Mouse (Mus musculus) cerebellum, adult 11 months (tissue): ENCODE results near the gene Serbp1.
A peak's percentile ranks its signal among the peaks of the same experiment; 100 is the strongest.
"Not testable (repeated sequence)": the region's sequence is repeated elsewhere in the genome, so short reads cannot be mapped to it uniquely, and the experiment has no call there.

Experiments used
- DNase-seq: peaks from one replicate; pipeline ENCODE4 v3.0.0; 2022

The Serbp1 gene

DNA sequence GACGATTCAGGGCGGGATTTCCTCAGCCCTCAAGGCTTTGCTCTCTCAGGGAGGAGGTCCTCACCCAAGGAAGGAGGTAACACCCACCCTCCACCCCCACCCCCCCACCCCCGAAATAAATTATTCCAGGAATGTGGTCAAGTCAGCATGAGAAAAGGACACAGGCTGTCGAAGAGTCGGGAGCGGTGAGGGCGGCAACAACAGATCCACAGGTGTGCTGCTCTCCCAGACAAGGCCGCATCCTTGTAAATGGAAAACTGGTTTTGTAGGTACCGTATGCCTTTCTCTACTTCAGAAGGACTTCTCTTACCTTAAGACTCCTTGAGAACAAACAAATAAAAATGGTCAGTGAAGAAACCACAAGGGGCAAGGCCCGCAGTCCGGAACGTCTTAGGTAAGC, at the start of gene Serbp1:
Gene Serbp1, plus strand, starts transcription at position 200 of the 400 bp plus-strand sequence.
- DNase-seq: no peak

DNA sequence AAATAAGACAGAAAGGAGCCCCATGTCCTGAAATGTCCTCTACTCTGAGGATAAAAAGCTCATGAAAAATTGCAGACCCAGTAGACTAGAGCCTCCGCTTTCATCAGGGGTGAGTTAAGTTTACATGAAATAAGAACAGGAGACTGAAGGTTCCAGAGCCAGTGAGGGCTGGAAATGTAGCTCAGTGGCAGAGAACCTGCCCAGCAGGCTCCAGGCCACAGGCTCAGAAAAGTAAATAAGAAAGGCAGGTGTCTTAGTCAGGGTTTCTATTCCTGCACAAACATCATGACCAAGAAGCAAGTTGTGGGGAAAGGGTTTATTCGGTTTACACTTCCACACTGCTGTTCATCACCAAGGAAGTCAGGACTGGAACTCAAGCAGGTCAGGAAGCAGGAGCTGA, 44.4 kb upstream of the Serbp1 start:
- no peak for DNase-seq

DNA sequence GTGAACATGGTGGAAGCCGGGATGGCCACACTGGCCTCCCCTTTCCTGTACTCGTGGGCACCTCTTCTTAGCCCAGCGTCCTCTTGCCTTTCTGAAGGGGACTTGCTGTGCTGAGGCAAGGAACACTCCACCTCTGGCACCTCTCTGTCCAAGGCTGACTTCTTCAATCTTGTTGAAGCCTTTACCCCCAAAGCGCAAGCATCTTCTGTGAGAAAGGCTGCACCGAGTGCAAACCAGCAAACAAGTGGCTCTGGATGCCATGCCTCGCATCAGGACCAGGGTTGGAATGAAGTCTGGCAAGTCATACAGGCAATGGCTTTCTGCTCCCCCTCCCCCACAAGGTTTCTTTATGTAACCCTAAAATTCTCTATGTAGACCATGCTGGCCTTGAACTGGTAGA, 43.4 kb upstream of the Serbp1 start:
- no peak for DNase-seq

DNA sequence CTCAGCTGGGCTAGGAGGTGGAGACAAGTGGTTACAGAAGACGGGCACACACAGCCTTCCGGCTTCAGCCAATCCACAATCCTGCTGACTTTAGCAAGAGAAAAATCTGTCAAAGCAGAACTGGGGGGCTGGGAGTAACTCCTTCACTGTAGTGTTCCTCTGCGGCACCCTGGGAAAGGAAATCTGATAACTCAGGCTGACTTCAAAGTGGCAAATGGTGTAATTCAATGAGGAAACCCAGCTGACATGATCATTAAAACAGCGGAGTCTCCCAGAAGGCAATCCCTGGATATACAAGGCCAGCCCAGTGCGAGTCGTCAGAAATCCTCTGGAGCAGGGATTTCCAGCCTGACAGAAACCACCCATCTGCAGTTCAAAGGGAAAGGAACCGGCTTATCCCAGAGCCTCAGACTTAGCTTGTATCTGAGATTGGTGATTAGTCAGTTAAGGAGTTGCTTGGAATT, 42.8 kb upstream of the Serbp1 start:
- no peak for DNase-seq

DNA sequence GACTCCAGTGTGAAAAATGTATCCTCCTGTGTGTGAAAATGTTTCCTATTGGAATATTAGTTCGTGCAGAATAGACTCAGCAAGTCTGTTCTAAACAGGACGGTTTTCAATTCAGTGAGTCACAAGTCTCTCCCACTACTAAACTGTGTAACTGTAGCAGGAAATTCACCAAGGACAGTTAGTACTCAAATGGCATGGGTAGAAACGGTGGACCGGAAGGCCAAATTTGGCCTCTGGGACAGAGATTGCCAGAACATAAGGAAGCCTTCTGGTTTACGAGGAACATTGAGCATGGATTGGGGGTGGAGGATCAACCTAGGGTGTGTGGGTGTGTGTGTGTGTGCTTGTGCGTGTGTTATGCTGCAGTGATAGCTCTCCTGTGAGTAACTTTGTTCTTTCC, 41.2 kb upstream of the Serbp1 start:
- no peak for DNase-seq

DNA sequence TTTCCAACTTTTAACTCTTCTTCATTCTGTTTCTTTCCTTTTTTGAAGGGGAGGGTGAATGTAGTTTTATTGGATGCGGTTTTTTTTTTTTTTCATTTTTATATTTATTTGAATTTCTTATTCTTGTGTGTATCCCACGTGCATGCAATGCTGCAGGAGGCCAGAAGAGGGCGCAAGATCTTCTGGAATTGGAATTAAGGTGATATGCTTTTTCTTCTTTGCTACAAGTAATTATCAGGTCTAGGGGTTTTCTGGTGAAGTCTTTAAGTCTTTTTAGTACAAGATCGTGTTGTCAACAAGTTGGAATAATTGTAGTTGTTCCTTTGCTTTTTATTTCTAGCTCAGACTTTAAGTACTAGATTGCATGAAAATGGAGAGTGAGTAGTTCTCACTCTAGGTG, 39.9 kb upstream of the Serbp1 start:
- no peak for DNase-seq

DNA sequence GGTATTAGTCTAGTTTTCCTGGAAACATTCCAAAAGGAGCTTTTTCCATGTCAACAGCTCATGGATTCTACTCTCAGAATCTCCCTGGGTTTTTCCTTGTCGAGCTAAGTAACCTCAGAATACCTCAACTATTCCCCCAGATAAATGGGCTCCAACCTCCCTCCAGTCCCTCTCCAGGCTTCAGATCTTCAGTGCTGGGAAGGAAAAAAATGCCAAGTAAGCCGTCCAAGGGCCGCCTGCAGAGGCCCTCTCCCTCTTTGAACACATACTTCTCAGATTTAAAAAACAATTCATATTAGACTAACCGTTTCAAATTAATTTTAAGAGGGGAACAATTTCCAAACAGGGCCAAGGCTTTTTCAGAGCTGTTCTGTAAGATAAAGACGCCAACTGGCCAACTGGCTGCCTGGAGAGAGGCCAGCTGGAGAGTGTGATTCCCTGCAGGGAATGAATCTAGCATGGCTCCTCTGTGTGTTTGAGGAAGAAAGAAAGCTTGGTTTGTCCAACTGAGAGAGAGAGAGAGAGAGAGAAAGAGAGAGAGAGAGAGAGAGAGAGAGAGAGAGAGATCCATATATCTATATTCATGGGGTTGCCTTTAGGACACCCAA, 37.2 kb upstream of the Serbp1 start:
- peak; percentile 38 for DNase-seq

DNA sequence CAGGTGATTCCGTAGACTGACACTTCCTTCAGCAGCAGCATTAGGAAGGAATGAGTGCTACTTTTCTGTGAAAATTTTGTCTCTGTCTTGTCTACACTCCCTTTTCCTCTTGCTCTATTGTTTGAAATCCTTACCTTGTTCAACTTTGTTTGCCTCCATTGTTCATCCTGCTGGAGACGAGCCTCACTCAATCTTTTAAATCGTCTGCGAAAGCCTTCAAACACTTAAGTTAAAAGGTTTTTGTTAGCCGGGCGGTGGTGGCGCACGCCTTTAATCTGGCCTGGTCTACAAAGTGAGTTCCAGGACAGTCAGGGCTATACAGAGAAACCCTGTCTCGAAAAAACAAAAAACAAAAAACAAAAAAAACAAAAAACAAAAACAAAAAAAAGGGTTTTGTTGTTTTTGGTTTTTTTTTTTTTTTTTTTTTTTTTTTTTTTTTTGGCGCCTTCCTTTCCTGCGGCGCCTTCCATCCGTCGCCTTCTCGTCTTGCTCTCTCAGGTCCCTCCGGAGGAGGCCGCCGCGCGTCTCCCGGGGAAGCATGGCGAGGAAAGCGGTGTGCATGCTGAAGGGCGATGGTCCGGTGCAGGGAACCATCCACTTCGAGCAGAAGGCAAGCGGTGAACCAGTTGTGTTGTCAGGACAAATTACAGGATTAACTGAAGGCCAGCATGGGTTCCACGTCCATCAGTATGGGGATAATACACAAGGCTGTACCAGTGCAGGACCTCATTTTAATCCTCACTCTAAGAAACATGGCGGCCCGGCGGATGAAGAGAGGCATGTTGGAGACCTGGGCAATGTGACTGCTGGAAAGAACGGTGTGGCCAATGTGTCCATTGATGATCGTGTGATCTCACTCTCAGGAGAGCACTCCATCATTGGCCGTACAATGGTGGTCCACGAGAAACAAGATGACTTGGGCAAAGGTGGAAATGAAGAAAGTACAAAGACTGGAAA, 32.6 kb upstream of the Serbp1 start:
- DNase-seq: no peak

DNA sequence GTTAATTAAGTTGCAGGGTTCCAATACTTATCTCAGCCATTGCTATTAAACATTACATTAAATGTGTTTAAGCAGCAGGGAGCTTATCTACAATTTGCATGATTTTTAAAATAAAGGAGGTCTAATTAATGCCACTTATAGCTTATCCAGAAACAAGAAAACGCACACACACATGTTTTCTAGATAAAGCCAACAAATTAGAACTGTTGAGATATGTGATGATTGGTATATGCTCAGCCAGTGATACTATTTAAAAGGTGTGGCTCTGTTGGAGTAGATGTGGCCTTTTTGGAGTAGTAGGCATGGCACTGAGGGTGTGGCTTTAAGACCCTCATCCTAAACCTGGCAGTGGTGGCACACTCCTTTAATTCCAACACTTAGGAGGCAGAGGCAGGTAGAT, 25.6 kb upstream of the Serbp1 start:
- DNase-seq: no peak

DNA sequence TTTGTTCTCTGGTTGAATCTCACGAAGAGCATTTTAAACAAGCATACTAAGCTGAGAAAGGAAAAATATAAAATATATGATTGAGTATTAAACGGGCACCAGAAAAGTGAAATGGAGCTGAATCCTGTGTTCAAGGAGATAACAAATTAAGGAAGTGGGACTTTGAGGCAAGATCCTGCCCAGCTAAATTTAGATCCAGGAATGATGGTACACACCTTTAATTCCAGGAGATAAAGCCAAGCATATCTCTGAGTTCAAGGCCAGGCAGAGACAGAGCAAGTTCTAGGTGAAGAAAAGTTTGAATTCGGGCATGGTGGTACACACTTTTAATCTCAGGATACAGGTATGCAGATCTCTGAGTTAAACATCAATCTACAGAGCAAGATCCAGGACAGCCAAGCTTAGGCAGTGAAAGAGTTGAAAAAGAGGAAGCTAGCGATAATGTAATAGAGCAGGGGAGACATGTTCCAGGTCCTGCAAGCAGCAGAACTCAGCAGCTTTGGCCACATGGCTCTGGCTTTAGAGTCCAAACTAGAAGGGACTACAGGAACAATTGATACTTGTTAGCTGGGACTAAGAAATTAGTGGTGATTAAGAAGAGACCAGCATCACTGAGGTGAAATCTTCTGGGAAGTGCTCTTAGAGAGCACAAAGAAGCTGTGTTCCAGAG, 24.4 kb upstream of the Serbp1 start:
- DNase-seq: no peak

DNA sequence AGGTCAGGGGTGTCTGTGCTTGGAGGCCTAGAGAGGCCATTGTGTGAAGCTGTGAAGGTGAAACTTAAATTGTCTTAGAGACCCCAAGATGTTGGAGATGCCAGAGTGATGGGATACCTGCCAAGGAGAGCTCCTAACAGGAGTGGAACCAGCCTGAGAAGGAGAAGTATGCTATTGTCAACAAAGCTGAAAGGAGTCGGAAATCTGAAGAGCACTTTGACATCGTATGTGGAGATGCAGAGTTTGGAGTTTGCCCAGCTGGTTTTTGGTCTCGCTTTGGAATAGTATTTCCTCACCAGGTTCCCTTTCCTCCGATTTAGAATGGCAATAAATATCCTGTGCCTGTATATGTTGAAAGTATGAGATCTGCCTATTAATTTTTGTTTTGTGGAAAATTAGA, 20.6 kb upstream of the Serbp1 start:
- no peak for DNase-seq

DNA sequence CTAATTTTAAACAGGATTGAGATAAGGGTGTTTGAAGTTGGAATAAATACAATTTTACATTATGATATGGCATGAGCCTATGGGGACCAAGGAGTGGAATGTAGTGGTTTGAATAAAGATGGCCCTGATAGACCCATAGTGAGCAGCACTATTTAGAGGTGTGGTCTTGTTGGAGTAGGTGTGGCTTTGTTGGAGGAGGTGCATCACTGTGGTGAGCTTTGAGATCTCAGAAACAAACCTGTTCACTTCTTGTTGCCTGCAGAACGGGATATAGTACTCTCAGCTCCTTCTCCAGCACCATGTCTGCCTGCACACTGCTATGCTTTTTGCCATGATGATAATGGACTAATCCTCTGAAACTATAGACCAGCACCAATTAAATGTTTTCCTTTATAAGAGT, 20.1 kb upstream of the Serbp1 start:
- no peak for DNase-seq

DNA sequence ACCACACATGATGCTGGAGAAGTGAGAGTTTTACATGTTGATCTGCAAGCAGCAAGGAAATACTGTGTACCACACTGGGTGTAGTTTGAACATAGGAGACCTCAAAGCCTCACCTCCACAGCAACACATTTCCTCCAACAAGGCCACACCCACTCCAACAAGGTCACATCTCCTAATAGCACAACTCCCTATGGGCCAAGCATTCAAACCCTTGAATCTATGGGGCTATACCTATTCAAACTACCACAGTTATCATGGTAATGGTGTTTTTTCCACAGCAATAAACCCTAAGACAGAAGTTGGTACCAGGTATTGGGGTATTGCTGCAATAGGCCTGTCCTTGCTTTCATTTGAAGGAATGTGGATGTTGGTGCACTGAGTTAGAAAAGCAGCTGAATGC, 19.4 kb upstream of the Serbp1 start:
- DNase-seq: no peak

DNA sequence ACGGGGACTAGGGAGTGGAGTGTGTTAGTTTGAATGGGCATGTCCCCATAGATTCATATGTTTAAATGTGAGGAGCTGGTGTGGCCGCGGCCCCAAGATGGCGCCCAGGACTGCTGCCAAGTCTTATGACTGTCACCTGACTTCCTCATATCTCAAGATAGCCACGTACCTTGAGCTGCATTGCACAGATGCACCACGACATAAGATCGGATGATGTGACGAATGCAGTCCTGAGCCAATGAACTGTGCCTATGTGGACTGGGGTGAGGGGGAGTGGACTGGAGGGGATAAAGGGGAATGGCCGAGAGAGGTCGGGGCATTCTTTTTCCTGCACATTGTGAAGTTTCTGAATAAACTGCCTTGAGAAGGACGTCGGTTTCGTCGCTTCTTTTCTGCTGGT, 18.0 kb upstream of the Serbp1 start:
- not testable (repeated sequence) for DNase-seq

DNA sequence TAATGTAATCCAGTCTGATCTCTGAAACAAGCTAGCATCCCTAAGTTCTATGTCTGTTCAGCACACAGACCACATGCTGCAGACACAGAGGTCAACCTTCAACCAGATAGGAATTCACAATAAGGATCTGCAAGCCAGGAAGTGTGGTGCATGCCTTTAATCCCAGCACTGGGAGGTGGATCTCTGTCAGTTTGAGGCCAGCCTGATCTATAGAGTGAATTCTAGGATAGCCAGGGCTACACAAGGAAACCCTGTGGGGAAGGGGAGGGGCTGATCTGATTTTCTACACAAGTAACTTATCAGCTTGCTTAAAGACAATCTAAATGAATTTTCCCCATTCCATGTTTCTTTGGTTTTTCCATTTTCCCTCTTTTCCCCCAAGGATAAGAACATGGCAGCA, 17.2 kb upstream of the Serbp1 start:
- no peak for DNase-seq

DNA sequence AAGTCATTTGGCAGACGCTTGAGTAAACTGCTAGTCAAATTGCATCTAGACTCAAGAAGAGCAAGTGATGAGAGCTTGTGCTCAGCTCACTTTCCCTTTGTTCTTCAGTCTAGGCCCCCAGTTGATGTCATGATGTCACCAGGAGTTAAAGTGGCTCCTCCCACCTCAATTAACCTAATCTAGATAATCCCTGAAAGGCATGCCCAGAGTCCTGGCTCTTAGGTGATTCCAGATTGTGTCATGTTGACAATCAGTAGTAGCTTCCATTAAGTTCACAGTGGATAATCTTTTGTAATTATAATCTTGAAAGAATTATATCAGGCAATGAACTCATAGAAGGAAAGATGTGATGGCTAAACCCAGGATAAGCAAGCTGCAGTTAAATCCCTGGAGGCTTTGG, 14.9 kb upstream of the Serbp1 start:
- DNase-seq: no peak

DNA sequence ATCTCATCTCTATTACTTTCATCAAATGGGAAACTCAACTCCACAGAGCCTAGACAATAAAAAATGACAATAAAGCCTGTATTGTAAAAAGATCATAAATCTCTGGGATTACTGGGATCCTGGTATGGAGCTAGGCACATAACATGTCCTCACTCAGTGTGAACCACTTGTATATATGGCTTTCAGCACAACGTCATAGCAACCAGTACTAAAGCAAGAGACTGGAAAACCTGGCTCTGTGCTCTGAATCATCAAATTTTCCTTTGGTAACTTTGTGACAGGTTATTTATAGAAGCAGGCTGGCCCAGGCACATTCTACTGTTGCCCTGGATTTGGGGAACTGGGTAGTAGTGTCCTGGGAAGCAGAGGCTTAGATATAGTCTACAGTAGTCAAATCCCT, 14.5 kb upstream of the Serbp1 start:
- DNase-seq: no peak

DNA sequence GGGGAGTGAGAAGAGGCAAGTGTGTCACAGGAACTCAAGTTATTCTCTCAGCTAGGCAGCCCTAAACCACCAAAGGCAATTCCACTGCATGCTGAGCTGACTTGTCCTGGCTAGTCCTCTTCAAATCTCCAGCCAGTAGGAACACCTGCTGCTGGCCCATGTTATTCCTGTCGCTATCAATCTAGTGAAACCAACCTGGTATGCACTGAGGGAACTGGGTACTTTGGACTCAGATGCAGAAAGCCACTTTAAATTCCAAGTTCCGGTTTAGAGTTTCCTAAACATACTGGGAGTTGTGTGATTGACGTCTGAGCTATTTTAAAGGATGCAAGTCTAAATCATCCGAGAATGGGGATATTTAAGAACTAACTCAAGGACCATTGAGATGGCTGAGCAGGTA, 11.7 kb upstream of the Serbp1 start:
- no peak for DNase-seq

DNA sequence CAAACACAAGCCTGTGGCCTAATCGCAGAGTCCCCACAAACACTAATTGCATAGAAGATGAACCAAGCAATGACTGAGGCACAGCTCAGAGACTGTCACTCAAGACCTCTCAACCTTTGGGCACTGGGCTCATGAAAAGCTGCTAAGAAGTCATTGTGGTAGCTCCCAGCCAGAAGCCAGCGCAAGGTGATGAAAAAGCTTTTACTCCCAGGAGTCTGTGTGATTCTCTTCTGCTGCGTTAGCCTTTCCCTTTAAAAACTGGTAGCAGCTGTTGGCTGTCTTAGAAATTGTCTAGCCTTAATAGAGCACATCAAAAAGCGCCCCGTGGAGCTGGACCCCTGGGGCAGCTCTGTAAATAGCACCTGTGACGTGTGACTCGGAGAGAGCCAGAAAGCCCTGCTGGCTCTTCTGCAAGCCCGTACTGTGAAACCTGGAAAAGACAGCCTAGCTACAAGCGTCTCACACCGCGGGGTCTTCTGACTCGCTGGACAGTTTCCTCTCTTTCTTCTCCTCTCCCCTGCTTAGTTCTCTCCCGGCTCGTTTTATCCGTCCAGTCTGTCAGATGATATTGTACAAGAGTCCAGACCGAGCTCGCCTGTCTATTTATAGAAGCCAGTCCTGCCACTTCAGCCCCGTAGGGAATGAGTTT, 9.4 kb upstream of the Serbp1 start:
- peak; percentile 38 for DNase-seq

DNA sequence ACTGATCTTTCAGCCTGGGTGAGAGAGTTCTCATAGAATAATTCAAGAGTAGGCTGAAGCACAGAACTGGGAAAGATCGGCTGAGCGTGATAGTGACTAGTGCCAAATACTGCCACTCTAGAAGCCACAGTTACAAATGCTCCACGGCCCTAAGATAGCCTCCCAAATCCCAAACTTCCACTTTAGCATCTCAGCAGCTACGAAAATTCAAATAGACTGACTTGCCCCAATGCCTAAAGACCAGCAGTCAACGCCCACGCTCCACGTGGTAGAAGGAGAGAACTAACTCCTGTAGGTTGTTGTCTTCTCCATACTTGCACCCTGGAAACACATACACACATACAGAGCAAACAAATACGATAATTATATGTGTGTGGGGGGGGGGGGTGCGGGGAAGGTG, 8.5 kb upstream of the Serbp1 start:
- DNase-seq: no peak

DNA sequence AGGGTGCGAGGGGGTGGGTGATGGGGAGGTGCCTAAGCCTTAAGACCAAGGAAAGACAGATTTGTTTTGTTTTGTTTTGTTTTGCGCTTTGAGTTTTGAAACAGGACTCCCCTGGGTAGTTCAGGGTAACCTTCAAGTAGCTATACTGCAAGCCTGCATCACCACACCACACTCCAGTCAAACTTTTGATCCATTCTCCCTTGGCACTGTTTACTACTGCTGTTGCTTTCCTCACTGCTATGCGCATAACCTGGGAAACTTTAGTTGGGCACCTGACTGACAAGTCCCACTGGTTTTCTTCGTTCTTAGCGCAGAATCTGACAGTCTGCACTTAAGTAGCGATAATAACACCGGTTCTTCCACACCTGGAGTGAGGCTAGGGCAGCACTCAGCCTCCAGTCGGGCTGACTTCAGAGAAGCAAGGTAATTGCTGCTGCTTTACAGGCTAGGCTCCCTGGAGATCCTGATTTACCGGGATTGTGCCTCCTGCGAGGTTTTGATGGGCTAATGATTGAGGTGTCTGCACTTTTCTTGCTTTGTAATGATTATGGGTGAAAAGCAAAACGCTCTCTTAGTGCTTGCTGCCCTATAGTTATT, 8.0 kb upstream of the Serbp1 start:
- DNase-seq: no peak

DNA sequence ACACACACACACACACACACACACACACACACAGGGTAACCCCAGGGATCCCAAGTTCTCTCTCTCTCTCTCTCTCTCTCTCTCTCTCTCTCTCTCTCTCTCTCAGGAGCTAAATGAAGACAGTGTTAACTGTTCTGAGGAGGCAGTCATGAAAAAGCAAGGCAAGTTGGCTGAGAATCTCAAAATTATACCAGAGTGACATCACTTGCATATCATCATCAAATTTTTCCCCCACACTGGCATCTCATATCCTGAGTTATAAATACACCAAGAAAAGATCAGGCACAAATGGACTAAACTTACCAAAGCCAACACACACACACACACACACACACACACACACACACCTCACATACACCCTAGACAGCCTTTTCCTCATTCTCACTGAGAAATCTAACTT, 7.0 kb upstream of the Serbp1 start:
- DNase-seq: no peak

DNA sequence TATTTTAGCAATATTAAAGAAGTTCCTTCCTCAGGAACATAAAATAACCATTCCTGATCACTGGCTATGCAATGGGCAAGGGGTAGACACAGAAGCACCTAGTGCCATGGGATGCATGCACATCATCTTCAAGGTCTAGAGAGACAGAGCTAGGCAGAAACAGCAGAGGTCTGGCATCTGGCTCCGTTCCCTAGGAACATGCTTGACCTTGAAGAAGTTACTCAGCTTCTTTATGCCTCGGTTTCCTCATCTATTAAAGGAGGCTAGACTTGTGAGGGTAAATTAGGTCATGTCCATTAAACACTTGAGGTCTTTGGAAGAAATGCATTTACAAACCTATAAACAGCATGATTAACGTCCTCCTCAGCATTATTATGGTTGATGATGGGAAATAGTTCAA, 2.3 kb upstream of the Serbp1 start:
- no peak for DNase-seq
